Mouse (Mus musculus) neural tube, embryonic 11.5 days (tissue): ENCODE measurements around the gene Vps36. TPM values are rescaled to one million over a fixed set of nuclear protein-coding genes. Genes with fewer than 3 reads are reported as not detected.

Source experiments
- ATAC-seq: fragments of 200-750 bp; cut with Nextera tagmentation; 2 replicates; pipeline ENCODE4 v1.8.0; 2017; ENCODE audit warnings: moderate number of reproducible peaks, mild to moderate bottlenecking, moderate TSS enrichment, moderate library complexity; ENCODE audit not compliant: insufficient read depth, low FRiP score, low TSS enrichment
- DNase-seq: peaks from one replicate; pipeline ENCODE4 v3.0.0-alpha.2; 2015; ENCODE audit warnings: low spot score
- H3K27ac ChIP-seq: fragments of 300-500 bp; sonication (generic); 2 replicates; pipeline ENCODE4 v1.5.1; 2014; ENCODE audit warnings: low read depth, mild to moderate bottlenecking, low read length
- H3K27me3 ChIP-seq: fragments of 300-500 bp; sonication (generic); 2 replicates; pipeline ENCODE4 v1.6.1; 2014; ENCODE audit warnings: mild to moderate bottlenecking, low read length, mixed read lengths; ENCODE audit not compliant: control insufficient read depth, insufficient read depth
- H3K36me3 ChIP-seq: fragments of 300-500 bp; sonication (generic); 2 replicates; pipeline ENCODE4 v1.6.1; 2014; ENCODE audit warnings: mild to moderate bottlenecking, low read length, moderate library complexity, mixed read lengths; ENCODE audit not compliant: control insufficient read depth, insufficient read depth
- H3K4me1 ChIP-seq: fragments of 300-500 bp; sonication (generic); 2 replicates; pipeline ENCODE4 v1.6.1; 2014; ENCODE audit warnings: low read length, mixed read lengths; ENCODE audit not compliant: control insufficient read depth, insufficient read depth
- H3K4me2 ChIP-seq: fragments of 300-500 bp; sonication (generic); 2 replicates; pipeline ENCODE4 v1.6.1; 2014; ENCODE audit warnings: low read depth, mild to moderate bottlenecking, moderate library complexity
- H3K4me3 ChIP-seq: fragments of 300-500 bp; sonication (generic); 2 replicates; pipeline ENCODE4 v1.5.1; 2014; ENCODE audit warnings: low read depth, low read length
- H3K9ac ChIP-seq: fragments of 300-500 bp; sonication (generic); 2 replicates; pipeline ENCODE4 v1.6.1; 2014; ENCODE audit warnings: mild to moderate bottlenecking, low read length
- H3K9me3 ChIP-seq: fragments of 300-500 bp; sonication (generic); 2 replicates; pipeline ENCODE4 v1.6.1; 2016; ENCODE audit warnings: low read length; ENCODE audit not compliant: control insufficient read depth
- WGBS: fragments of 180-500 bp; shearing (Covaris S2); extraction: QIAGEN DNeasy Blood & Tissue Kit; methylation state at CpG from one replicate; pipeline ENCODE4 v1.1.7; 2014; 5-methylcytosine and 5-hydroxymethylcytosine counted together
- polyA plus RNA-seq: library from polyadenylated mRNA; unstranded; fragments of >200 nt; fragmentation: Nextera tagmentation; extraction: Ambion mirVana; gene quantifications from 2 replicates; pipeline ENCODE4 v1.2.1, GENCODE M21; 2014

Gene Vps36
- polyA plus RNA-seq, 1 experiment from 2014 or later = 42.6 TPM

DNA sequence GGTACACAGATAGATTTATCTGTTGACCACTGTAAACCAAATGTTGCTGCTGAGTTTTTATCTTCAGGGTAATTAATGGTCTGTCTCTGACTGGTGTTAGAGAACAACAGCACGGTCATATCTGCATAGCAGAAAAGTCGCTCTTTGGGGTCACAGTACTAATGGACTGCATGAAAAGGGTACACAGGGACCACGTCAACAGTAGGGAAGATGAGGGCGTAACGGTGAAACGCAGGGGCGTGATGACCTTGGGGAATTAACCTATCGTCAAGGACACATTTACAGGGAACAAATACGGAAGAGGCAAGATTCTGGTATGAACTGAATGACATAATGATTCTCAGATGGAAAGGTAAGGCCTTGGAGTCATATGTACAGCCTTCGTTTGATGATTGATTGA, 28.2 kb upstream of the Vps36 start:
- Histone ChIP-seq H3K4me2 (no peak overlapping the region), H3K4me1 (no peaks in the 10 kb centered on the region), H3K4me3 (no peak overlapping the region), H3K9ac (no peak overlapping the region), H3K9me3 (no peaks in the 10 kb centered on the region), H3K27me3 (no peaks in the 10 kb centered on the region), H3K36me3 (peaks cover 2% of the 10 kb centered on the region; the same call in 1 of the 2 replicates), H3K27ac (no peak overlapping the region)
- 93% methylated on average over 10 of the region's 10 CpGs for WGBS
- ATAC-seq (no peak), DNase-seq (no peak)

- Histone ChIP-seq H3K27me3 (no peaks in the 10 kb centered on the region), H3K36me3 (peaks cover 2% of the 10 kb centered on the region; the same call in 1 of the 2 replicates), H3K27ac (no peak overlapping the region), H3K9ac (peak overlapping the region; percentile 66), H3K4me2 (peak overlapping the region; percentile 33), H3K4me1 (no peaks in the 10 kb centered on the region), H3K4me3 (peak overlapping the region; percentile 52), H3K9me3 (no peaks in the 10 kb centered on the region)
- 50% methylated on average over 10 of the region's 10 CpGs for WGBS
- DNase-seq (no peak), ATAC-seq (peak; percentile 39)
Measured at GRCm38 (mm10) chr8:22165251-22166079, 27.1 kb upstream of the Vps36 start.

DNA sequence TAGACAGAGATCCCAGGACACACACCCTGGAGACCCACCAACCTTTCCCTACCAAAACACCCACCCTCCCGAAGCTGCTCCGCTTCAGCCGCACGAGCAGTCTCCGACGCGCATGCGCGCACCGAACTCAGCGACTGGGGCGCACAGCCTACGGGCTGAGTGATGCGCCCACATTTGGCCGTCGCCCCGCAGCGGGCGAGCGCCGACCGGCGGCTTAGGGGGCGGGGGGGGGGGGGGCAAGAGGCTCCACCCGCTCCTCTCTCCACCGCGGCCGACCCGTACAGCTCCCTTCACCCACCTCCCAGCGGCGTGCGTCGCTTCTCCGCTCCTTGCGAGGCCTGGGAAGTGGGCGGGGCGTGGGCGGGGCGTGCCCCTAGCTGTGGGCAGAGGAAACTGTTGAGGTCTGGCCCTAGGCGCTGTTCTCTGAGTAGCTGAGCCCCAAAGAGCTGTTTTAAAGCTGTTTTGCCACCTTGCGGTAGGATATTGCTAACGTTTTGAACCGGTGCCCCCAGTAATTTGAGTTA, 26.5 kb upstream of the Vps36 start, which contains the start of gene Nek3:
Nek3 (minus strand) TSS at position 356 of the 524 bp plus-strand sequence.
- WGBS = under 1% methylated on average over 31 of the region's 43 CpGs
- Histone ChIP-seq H3K9ac (peak within 1 kb of the TSS; percentile 66), H3K4me3 (peak within 1 kb of the TSS; percentile 52), H3K27me3 (no peaks in the 10 kb centered on the region), H3K36me3 (peaks cover 2% of the 10 kb centered on the region; the same call in 1 of the 2 replicates), H3K27ac (peak within 1 kb of the TSS; percentile 81), H3K4me2 (peak within 1 kb of the TSS; percentile 33), H3K4me1 (no peaks in the 10 kb centered on the region), H3K9me3 (no peaks in the 10 kb centered on the region)
- DNase-seq (peak; percentile 93), ATAC-seq (peak; percentile 98)

DNA sequence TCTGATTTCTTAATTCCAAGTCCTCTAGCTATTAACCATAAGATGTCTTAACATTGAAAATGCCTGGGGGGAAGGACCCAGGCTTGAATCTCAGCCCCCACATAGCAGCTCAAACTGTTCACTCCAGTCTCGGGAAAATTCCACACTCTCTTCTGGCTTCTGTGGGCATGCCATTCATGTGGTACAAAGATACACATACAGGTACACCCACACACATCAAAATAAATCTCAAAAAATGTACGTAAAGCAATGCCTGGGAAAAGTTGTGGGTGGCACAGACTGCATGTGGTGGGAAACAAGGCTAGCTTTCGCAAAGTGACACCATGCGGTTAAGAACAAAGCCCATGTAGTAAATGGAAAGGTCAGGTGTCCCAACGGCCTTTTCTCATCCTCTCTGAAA, 23.4 kb upstream of the Vps36 start:
- Histone ChIP-seq H3K27me3 (no peaks in the 10 kb centered on the region), H3K4me1 (no peaks in the 10 kb centered on the region), H3K4me2 (no peak overlapping the region), H3K36me3 (peaks cover 2% of the 10 kb centered on the region; the same call in 1 of the 2 replicates), H3K4me3 (no peak overlapping the region), H3K9me3 (no peaks in the 10 kb centered on the region), H3K27ac (no peak overlapping the region), H3K9ac (no peak overlapping the region)
- DNase-seq (no peak), ATAC-seq (no peak)
- 91% methylated on average over 5 of the region's 5 CpGs for WGBS

GRCm38 (mm10) chr8:22175966-22176365, 16.6 kb upstream of the Vps36 start:
- Histone ChIP-seq H3K27me3 (no peaks in the 10 kb centered on the region), H3K4me2 (no peak overlapping the region), H3K9ac (no peak overlapping the region), H3K4me1 (no peaks in the 10 kb centered on the region), H3K36me3 (peaks cover 13% of the 10 kb centered on the region), H3K27ac (no peak overlapping the region), H3K9me3 (0 out of 2 replicates have a peak, but pooled peaks cover 5% of the 10 kb centered on the region), H3K4me3 (no peak overlapping the region)
- DNase-seq (no peak), ATAC-seq (no peak)
- 94% methylated on average over 7 of the region's 7 CpGs for WGBS

GRCm38 (mm10) chr8:22184884-22185283, 7.7 kb upstream of the Vps36 start:
- Histone ChIP-seq H3K27ac (no peak overlapping the region), H3K4me2 (peak overlapping the region; percentile 64), H3K9me3 (no peaks in the 10 kb centered on the region)

DNA sequence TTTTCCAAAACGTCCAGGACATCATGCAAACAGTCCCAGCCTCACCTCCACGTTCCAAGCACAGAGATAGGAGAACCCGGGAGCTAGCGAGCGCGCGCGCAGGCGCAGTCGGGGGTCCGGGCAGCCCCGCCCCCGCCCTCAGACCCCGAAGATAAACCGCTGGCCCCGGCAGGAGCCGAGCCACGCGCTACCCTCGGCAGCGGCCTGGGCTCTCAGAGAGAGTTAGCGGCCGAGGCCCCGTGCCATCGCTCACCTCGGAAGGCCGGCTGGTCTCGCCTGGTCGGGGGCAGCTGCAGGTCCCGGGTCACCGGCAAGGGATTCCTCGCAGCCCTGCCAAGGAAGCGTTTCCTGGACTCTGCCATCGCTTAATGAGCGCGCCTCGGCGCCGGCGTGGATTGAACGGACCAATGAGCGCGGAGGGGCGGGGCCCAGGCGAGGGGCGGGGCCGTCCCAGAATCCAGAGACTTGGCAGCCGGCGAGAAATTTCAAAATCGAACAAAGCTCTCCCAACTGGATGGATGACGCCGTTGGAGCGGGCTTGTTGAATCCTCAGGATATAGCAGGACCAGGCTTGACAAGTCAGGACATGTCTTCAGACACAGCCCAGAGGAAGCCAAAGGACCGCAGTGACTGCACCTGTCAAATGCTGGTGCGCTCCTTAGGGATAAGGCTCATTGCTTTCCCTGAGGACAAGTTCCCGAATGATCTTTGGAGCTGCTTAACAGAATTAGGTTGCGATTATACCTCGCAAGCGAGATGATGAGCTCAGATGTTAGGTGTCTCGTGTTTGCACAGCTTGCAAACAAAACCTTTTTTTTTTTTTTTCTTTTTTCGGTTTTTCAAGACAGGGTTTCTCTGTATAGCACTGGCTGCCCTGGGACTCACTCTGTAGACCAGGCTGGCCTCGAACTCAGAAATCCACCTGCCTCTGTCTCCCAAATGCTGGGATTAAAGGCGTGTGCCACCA, 6.9 kb upstream of the Vps36 start, which contains the start of gene Ckap2:
Ckap2 (minus strand) TSS at position 389 of the 967 bp plus-strand sequence.
- Histone ChIP-seq H3K4me3 (peak within 1 kb of the TSS; percentile 76), H3K9me3 (no peaks in the 10 kb centered on the region), H3K27me3 (no peaks in the 10 kb centered on the region), H3K36me3 (no peaks in the 10 kb centered on the region), H3K4me2 (peak within 1 kb of the TSS; percentile 64), H3K9ac (peak within 1 kb of the TSS; percentile 70), H3K4me1 (0 out of 2 replicates have a peak, but pooled peaks cover 2% of the 10 kb centered on the region), H3K27ac (peak within 1 kb of the TSS; percentile 74)
- ATAC-seq = peak; percentile 96
- DNase-seq = peak; percentile 95
- WGBS = 3% methylated on average over 63 of the region's 63 CpGs

More at GRCm38 (mm10) chr8:22184884-22185283, 7.7 kb upstream of the Vps36 start:
- no peaks in the 10 kb centered on the region for H3K36me3 ChIP-seq
- H3K4me3 ChIP-seq = peak overlapping the region; percentile 76
- 0 out of 2 replicates have a peak, but pooled peaks cover 2% of the 10 kb centered on the region for H3K4me1 ChIP-seq
- ATAC-seq (peak; percentile 48), DNase-seq (peak; percentile 63)
- no peaks in the 10 kb centered on the region for H3K27me3 ChIP-seq
- peak overlapping the region; percentile 70 for H3K9ac ChIP-seq
- under 1% methylated on average over 3 of the region's 3 CpGs for WGBS

- WGBS = 19% methylated on average over 12 of the region's 12 CpGs
- Histone ChIP-seq H3K4me1 (0 out of 2 replicates have a peak, but pooled peaks cover 3% of the 10 kb centered on the region), H3K27me3 (no peaks in the 10 kb centered on the region), H3K9ac (peak overlapping the region; percentile 95), H3K4me2 (peak overlapping the region; percentile 52), H3K27ac (peak overlapping the region; percentile 96), H3K9me3 (no peaks in the 10 kb centered on the region), H3K4me3 (peak overlapping the region; percentile 71), H3K36me3 (no peaks in the 10 kb centered on the region)
- no peak for ATAC-seq
- DNase-seq = no peak
Measured at GRCm38 (mm10) chr8:22193432-22194010, 912 bp downstream of the Vps36 start.
